Mouse (Mus musculus): ENCODE measurements around the gene Noxred1.
A peak's percentile ranks its signal among the peaks of the same experiment; 100 is the strongest.

DNA sequence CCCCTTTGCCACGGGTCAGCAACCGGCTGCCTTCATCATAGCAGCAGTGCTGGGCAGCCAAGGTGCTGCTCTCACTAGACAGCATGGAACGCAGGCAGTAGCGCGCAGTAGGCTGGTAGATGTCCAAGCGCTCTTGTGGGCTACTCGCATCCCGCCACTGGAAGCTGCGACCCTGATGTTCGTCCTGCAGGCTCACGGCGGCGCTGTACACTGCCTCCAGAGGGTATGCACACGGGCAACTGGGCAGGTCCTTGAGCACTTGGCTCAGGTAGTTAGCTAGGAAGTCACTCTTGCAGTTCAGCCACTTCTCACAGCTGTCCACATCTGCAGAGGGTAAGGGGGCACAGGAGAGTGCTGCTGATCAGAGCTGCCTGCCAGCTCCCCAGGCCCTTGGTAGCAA, 41.3 kb upstream of the Noxred1 start:
- TF ChIP-seq CTCF (IDR thresholded peaks at IDR 0.05; ENCODE audit: low read depth), result peak; percentile 10; the same call in 1 of the 2 replicates
- TF ChIP-seq EP300 (IDR thresholded peaks at IDR 0.05; ENCODE audit: low read depth), result no peak
